Mouse (Mus musculus): ENCODE measurements around the gene Specc1.

The Specc1 gene

DNA sequence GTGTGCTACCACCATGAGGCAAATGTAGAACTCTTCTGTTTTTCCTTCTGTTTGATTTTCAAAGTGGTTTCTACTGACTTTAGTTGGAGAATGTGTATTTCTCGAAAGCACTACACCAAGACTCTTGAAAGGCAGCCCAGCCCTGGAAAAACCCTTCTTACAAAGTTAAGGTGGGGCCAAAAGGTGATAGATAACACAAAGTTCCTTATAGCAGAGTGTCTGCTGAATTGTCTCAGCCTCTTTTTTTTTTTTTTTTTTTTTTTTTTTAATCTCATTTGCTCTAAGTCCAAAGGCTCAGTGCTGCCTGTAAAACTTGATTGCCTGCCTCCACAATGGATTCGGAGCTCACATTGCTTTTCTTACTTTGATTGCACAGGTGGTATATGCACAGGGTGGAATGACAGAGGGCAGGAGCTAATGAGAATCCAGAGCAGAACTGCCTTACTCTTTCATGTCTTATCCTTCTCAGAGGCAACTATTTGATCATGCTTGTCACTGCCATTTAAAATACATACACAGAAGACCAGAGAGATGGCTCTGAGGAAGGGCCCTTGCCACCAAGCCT is 150.8 kb downstream of the Specc1 start:
- no peak for DNase-seq

DNA sequence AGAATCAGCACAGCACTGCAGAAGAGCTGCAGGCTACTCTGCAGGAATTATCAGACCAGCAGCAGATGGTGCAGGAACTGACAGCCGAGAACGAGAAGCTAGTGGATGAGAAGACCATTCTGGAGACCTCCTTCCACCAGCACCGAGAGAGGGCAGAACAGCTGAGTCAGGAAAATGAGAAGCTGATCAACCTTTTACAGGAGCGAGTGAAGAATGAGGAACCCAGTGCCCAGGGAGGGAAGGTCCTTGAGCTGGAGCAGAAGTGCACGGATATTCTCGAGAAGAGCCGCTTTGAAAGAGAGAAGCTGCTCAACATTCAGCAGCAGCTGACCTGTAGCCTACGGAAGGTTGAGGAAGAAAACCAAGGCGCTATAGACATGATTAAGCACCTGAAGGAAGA is 162.0 kb downstream of the Specc1 start:
- no peak for DNase-seq

DNA sequence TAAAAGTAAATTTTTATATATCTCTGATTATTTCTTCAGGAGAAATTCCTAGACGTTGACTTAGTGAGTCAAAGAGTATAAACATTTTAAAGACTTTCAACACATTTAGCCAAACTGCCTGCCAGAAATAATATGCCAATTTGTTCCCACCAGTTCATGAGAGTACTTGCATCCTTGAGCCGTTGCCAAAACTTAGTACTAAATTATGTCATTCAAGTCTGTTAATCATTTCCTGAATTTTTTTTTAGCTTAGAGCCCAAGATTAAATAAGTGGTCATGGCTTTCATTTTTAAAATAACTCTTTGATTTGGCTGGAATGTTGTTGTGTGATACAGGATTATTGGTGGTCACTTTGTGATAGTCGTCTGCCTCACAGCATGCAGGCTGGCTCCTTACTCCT is 163.3 kb downstream of the Specc1 start:
- DNase-seq = peak; percentile 17 to 51

DNA sequence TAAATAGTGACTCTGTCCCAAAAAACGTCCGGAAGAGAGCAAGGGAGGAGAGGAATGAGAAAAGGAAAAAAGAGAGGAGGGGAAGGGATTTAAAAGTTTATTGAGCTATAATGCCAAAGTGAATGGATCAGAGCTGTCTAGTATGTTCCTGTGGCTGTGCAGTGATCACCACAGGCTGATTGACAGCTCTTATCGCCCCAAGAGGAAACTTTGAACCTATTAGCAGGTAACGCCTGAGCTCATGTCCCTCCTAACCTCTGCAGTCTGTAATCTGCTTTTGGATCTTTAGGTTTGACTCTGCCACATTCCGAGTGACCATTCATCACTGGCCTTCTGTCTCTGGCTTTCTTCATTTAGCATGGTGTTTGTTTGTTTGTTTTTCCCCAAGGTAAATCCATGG is 164.8 kb downstream of the Specc1 start:
- DNase-seq = no peak

DNA sequence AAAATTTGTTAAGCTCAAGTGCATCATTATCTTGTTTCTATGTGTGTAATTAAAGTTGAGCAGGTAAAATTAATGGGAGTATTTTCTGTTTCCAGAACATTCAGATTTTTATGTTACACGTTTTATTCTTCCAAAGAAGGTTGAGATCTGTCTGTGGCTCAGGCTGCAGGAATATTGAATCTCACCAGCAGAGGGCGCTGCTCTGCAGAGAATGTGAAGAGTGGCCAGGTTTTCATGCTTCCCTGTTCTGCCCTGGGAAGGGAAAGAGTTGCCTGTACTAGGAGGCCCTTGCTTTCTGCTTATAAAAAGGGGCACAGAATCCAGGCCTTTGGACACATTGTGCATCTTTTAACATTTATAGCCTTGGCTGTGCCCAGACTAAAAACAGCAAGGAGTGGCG is 171.1 kb downstream of the Specc1 start:
- DNase-seq = peak; percentile 80 to 94

DNA sequence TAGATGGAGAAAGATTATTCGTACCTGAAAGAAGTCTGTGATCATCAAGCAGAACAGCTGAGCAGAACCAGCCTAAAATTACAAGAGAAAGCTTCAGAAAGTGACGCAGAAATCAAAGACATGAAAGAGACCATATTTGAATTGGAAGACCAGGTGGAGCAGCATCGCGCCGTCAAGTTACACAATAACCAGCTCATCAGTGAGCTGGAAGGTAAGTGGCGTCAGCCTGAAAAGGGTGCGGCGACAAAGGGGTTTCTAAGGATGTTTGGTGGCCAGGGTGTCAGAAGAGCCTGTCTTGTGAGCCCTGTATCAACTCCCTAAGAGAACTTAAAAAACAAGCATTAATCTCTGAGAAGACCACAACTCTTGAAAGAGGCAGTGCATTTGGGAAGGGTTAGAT is 171.6 kb downstream of the Specc1 start:
- DNase-seq = no peak

DNA sequence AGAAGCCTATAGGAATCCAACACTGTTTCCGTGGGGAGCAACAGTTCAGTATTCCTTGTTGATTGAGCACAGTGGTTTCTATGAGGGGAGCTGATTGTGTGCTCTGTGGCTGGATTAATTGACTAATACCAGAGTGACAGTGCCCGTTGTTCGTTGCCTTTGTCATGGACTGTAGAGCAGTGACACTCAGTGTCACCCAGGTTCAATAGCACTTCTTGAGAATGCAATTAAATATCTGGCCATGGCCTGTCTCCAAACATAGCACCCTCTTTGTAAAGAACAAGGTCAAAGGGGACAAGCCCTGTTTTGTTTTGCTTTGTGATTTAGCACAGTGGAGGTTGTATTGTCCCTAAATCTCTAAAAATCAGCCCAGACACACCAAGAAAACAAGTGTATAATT is 173.6 kb downstream of the Specc1 start:
- DNase-seq = no peak

DNA sequence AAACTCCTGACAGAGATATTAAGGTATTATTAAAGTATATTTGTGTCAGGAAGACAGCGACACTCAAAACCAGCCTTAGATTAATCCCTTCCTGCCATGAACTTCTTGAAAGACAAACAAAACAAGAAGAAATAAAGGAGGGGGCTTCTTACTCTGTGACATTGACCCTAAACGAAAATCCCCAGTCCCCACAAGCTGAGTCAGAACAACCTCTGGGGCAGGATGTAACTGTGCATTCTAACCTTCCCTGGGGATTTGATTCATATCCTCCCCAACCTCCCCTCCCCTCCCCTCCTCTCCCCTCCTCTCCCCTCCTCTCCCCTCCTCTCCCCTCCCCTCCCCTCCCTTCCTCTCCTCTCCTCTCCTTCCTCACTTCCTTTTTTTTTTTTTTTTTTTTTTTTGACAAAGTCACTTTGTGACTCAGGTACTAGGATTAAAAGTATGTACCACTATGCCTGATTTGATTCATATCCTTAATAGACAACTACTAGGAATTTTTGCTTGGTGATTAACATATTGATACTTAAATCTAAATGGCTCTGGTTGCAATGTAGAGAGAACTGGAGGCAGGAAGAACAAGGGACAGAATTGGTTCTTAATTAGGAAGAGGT is 174.2 kb downstream of the Specc1 start:
- no peak for DNase-seq

DNA sequence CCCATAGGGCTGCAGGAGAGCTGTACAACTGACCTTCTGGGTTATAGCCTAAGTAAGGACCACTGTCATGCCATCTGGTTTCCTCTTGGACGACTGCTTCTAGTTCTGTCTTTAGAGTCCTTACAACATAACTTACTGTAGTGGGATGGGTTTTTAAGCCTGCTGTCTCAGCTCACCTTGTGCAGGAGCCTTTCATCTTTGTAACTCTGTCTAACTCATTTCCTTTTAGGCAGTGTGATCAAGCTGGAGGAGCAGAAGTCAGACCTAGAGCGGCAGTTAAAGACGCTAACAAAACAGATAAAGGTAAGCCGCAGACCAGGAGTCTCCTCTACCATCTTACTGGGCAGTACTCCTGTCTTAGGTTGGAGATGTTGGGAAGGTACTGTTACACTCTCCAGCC is 175.0 kb downstream of the Specc1 start:
- no peak for DNase-seq

DNA sequence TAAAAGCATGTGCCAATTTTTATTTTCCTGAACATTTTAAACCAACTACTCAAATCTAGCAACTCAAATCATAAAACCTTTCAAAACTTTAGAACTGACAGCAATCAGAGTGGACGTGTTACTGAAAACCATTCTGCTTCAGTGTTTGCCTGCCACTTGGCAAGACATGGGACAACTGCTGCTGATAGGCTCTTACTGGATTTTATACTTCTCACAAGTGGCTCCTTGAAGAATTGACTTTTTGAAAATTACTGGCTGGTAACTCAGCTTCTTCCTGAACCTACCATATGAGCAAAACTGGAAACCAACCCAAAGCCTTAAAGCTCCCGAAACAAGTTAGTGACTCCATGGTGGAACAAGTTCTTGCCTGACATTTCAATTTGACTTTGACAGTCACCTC is 177.6 kb downstream of the Specc1 start:
- no peak for DNase-seq

DNA sequence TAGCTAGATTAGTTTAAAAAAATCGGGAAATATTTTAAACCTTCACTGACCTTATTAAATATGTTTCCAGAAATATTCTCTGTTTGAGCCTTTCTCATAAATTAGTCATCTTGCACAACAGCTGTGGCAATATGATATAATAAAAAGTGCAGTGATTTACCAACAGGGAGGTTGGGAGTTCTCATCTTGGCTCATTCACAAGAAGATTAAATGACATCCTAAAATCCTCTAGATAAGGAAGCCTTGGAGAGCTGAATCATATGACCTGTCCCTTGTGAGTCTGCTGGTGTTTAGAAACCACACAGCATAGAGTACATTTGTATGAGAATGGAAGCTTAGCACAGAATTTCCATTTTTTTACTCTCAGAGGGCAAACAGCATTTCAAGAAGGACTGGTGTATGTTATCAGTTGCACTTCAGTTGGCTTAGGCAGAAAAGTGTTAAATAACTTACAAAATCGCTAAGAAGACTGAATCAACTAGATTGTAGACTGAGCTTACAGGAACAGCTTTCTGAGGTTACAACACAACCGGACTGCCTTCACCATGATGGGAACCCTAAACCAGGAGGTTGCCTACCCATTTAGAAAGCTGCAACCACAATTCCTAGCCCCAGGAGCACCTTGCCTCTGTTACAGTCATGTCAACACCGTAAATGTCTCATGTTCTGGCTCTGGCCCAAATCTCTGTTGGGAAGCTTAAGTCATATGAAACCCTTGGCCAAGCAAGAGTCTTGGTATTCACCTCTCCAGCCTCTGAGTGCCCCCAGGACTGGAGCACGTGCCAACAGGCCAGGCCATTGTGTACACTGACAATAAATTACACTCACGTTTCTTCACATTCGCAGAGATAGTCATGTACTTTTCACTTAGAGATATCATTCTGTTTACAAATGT is 188.9 kb downstream of the Specc1 start:
- peak; percentile 10 to 32 for DNase-seq

DNA sequence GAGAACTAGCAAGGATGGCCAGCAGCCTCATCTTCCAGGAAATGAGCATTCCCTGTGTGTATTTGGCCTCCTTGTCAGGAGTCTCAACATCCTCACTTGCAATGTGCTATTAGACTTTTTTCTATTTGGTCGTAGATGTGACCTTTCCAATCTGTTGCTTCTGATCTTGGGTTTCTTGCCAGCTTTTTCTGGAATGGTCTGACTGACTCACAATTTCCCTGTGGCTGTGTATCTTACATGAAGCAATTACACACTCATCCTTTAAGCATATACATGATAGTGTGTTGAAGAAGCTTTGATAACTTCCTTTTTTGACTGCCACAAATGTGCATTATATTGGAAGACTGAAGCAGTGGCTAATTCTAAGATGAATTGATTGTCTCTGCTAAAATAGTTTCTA is 190.1 kb downstream of the Specc1 start:
- no peak for DNase-seq

DNA sequence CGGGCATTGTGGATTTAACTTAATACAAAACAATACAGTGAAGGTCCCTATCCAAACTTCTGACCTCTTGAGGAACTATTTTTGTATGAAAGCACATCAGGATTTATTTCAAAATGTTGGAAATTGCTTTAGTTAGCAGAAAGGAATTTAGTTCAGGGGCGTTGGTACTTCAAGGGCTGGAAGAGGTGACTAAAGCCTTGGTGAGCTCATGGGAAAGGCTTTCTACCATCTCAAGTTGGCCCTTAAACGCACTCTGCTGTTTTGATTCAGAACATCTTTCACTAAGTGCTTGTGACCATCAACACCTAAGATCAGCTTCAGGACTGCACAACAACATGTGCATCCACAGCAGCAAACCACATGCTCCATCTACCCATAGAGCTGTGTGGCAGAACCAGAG is 191.5 kb downstream of the Specc1 start:
- no peak for DNase-seq

DNA sequence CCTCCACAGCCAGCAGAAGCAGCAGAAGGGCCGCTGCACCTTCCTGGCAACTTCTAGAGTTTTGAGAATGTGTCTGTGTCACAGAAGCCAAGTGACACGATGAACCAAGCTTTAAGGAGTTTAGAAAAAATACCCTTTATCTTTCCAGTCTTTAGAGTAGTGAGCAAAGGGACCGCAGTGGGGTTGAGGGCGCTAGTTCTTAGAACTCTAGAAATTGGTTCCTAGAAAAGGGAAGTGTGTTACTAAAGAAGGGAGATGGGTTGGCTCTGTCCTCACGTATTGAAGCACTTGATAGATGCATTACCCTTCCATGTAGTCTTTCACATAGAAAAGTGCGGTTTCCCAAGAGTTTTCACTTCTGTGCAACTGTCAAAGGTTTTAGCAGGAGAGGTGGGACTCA is 191.9 kb downstream of the Specc1 start:
- no peak for DNase-seq

DNA sequence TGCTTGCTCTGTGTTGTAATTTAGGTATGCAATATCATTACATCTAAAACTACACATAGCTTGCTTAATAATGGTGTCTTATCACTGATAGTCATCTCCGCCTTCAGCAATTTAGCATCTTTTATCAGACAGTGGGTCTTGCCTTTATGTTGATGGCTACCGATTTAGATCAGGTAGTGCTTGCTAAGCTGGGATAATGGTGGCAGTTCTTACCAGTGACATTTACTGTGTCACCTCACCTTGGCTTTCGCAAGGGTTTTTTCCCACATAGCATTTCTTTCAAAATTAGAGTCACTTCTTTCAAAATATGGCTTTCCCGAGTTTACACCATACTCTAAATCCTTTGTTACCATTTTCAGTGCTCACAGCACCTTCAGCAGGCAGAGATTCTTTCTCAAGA is 196.5 kb downstream of the Specc1 start:
- no peak for DNase-seq

DNA sequence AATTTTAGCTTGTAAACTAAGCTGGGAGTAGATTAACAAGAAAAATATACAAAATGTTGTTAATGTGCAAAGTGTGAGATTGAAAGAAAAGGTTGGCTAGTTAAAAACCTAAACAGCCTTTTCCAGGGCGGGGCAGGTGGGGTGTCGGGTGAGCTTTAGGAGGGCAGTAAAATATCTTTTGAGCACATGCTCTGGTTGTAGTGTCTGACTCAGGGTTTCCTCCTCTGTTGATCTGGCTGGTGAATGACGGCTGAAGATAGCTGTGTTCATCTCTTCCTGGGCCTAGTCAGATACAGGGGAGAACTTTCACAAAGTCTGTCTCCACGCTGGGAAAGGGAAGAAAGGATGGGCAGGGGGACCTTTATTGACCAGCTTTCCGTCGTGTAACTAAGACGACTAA is 203.2 kb downstream of the Specc1 start:
- no peak for DNase-seq

DNA sequence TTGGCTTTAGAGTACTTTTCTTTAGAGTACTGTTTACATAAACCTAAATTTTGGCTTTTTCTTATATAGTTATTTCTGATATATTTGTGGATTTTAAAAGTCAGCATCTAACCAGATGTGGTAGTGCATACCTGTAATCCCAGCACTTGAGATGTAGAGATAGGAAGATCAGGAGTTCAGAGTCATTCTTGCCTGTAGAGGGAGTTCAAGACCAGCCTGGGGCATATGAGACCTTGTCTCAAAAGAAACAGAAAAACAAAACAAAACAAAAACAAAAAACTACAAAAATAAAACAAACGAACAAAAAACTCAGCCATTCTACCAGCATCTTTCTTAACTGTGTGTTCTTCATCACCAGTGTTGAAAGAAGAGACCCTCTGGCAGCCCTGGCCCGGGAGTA is 204.9 kb downstream of the Specc1 start:
- DNase-seq = no peak

DNA sequence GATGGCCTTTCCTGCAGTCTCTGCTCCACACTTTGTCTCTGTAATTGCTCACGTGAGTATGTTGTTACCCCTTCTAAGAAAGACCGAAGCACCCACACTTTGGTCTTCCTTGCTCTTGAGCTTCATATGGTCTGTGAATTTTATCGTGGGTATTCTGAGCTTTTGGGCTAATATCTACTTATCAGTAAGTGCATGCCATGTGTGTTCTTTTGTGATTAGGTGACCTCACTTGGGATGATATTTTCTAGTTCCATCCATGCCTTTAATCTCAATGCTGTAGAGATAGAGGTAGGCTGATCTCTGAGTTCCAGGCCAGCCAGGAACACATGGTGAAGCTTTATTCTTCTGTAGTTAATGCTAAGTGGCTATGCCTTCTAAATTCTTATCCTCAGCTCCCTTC is 207.8 kb downstream of the Specc1 start:
- no peak for DNase-seq

DNA sequence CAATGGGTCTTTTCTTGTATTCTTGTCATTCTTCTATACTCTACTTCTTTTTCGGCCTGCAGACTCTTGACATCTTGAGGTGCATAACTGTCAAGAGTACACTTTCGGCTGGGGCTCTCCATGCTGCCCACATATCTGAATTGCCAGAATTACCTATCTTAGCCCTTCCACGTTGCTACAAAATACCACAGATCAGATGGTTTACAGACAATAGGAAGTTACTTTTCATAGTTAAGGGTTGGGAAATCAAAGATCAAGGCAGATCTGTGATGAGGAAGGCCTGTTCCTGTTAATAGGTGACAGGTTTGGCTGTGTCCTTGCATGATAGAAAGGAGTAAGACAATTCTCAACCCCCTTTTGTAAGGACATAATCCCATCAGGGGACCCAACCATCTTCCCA is 209.9 kb downstream of the Specc1 start:
- DNase-seq = no peak

DNA sequence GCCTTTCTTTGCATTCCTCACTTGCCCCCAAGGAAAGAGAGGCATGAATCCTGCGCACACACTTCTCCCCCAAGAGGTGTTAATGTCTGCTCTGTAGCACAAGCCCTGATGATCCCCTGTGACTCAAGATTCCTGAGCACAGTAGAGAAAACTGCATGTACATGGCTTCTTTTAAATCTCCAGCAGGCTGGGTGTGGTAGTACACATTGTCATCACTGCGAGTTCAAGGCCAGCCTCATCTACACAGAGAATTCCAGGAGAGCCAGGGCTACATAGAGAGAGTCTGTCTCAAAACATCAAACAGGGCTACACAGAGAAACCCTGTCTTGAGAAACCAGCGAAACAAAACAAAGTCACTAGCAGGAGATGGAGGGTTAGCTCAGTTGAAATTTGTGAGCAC is 211.6 kb downstream of the Specc1 start:
- DNase-seq = no peak

DNA sequence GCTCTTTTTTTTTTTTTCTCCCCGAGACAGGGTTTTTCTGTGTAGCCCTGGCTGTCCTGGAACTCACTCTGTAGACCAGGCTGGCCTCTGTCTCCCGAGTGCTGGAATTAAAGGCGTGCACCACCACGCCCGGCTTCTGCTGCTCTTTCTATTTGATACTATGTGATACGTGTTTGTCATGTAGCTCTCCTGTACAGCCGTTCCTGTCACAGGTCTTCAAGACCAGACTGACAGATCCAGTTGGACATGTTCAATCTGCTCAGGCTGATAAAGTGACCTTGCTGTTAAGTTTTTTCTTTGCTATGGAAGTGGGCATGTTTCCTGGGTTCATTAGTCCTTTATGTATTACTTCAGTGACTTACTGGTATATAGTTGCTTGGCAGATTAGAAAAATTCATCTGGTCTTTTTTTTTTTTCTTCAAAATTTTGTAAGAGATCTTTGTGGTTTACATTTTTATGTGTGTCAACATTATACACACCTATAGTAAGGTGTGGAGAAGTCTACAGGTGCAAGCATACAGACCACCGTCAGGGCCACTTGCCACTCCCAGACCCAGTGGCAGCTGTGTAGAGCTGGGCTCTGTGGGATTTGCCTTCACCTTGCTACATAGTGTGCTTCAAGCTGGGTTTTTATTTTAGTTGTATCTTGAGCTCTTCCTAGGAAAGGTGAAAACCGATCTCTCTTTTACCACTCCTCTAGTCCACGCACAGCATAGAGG is 221.0 kb downstream of the Specc1 start:
- no peak for DNase-seq

DNA sequence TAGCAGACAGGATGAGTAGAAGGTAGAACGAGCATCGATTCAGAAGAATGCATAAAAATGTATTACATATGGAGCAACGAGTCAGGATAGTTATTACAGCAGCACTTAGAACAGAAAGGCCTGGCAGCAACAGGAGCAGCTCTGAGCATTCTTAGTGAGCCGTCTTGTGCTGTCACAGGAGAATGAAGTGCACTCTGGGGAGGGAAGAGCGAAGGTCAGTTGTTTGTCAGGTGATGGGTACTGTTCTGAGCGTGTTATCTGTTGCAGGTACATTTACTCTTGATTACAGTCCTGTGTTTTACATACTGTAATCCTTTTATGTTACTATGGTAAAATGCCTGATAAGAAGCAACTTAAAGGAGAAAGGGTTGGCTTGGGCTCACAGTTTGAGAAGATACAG is 224.2 kb downstream of the Specc1 start:
- no peak for DNase-seq

DNA sequence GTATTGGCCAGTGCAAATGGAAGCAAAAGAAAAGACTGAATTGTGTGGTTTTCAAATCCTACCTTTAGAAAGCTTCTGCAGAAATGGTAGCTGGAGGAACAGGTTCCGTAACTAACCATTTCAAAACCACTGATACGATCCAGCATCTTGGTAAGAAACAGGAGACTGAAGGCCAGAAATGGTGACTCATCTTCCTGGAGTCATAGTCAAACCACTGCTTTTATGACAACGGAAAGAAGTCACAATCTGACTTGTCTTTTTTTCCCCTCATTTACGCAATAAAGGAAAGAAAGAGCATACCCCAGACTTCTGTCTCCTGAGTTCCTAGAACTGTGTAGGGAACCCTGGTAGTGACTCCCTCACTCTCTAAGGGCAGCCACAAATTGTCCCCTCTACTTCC is 228.3 kb downstream of the Specc1 start:
- DNase-seq = no peak

DNA sequence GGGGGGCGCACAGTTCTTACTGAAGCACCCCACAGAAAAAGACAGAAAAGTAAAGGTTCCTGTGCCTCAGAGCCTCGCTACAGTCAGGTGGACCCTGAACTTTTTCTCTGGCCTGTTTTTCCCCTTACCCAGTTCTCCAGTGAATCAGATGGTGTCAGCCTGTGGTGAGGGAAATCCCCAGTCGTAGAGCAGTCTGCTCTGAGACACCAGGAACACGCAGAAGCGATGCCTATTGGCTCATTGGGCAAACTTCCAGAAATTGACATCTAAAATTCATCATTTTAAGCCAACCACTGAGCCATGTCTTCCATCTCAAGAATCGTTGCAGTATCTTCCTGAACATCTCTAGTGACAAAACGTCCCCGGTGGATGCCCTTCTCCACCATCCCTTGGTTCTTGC is 230.5 kb downstream of the Specc1 start:
- no peak for DNase-seq
